Mouse (Mus musculus): ENCODE data around the gene Prss22.

The Prss22 gene

GRCm38 (mm10) chr17:23997901-23998300, at the start of gene Prss22:
Gene Prss22, minus strand, starts transcription at chr17:23998100.
- no peak for DNase-seq (ENCODE audit: low spot score)

GRCm38 (mm10) chr17:24046026-24046425, 48.1 kb upstream of the Prss22 start:
- no peak for DNase-seq (ENCODE audit: low spot score)

GRCm38 (mm10) chr17:24045608-24046007, 47.7 kb upstream of the Prss22 start:
- no peak for DNase-seq (ENCODE audit: low spot score)

DNA sequence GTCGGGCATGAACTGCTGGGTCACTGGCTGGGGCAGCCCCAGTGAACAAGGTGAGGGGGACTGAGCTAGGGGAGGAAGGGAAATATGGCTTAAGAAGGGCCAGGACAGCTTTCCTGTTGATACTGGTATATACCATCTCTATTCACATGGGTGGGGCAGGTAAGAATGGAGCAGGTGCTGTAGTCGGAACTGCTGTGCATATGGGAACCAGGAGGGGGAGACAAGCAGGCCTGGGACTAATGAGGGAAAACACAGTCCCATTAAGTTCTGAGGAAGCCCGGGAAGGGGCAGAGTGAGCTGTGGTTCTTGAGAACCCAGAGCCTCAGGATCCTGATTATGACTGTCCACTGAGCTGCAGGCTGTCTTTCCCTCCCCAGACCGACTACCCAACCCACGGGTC, 46.6 kb upstream of the Prss22 start:
- DNase-seq (ENCODE audit: low spot score): no peak

DNA sequence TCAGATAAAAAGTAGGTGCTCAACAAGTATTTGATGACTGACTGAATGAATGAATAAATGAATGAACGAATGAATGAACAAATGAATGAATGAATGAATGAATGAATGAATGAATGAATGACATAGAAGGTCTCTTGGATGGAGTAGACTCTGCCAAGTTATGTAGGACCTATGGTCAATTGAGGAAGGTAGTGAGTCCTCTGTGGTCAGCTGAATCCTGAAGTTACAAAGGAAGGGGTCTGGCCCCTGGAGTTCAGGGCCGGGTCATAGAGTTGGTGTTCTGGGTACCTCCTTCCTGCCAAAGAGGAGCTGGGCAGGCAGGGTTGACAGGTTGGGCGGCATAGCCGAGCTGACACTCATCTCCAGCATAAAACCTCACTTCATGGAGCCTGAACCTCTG, 39.9 kb upstream of the Prss22 start, which contains the start of gene Prss27:
Gene Prss27 (plus strand): TSS at position 301 of the 400 bp plus-strand sequence.
- no peak for DNase-seq (ENCODE audit: low spot score)

DNA sequence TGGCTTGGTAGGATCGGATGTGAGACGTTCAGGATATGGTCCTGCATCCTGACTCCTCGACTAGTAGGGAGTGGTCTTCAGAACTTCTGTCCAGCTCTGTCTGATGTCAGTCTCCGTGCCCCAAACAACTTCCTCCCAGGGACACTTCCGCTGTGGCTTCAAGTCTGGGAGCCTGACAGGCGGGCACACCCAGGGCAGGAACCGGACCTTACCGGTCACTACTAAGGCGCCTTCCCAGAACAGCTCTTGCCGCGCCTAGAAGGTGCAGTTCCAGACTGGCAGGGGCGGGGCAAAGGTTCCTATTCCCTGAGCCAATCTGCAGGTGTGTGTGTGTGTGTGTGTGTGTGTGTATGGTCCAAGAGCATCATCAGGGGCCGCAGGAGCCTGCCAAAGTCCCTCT, 39.5 kb upstream of the Prss22 start:
- no peak for DNase-seq (ENCODE audit: low spot score)

DNA sequence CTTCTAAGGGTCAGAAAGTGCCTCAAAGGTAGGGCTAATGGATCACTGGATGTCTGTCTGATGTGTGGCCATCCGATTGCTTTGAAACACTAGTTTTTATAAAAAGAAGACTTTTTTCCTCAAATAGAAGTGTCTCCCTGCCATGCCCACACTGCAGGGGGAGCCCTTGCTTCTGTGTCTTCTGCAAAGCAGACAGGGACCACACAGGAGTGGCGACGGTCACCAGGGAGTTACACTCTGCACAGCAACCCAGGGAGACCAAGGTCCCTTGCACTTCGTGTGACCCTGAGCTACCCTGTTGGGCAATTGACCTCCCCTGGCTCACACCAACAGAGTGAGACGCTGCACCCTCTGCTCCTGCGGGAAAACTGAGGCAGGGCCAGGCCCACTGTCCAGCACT, 39.1 kb upstream of the Prss22 start:
- DNase-seq (ENCODE audit: low spot score): no peak

DNA sequence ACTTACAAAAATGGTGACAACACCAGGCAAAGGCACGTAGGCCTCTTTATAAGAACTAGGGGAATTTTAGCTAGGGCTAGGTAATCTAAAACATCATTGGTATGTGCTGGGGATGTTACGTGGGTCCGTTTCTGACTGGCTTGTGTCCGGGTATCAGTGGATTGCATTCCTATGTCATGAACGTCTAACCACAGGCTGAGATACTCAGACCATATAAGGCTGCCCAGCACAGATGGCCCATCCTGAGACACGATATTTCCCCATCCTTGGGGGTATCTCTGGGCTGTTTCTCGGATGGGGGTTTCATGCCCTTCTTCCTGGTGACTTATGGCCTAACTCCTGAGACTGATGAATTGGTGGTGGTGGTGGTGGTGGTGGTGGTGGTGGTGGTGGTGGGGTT, 37.2 kb upstream of the Prss22 start:
- DNase-seq (ENCODE audit: low spot score): no peak

DNA sequence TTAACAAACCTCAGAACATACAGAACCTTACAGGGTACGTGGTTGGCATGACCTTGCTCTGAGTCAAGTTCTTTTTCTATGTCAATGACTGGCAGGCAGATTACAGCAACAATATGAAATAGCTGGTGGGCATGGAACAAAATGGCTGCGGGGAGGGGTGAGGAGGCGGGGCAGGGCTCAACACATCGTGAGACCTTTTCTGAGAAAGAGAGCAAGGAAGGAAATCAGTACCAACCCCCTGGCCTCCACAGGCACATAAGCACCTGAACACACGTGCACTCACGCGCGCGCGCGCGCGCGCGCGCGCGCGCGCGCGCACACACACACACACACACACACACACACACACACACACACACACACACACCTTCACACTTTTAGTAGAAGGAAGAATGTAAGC, 32.7 kb upstream of the Prss22 start:
- no peak for DNase-seq (ENCODE audit: low spot score)

GRCm38 (mm10) chr17:24029477-24029876, 31.6 kb upstream of the Prss22 start:
- DNase-seq (ENCODE audit: low spot score): no peak

- no peak for DNase-seq (ENCODE audit: low spot score)
These were observed 23.7 kb upstream of the Prss22 start for GRCm38 (mm10) chr17:24021375-24022199.

- DNase-seq (ENCODE audit: low spot score): no peak
These were observed 22.8 kb upstream of the Prss22 start for GRCm38 (mm10) chr17:24020696-24021095.

- DNase-seq (ENCODE audit: low spot score): peak; percentile 33
These were observed 17.8 kb upstream of the Prss22 start for GRCm38 (mm10) chr17:24015727-24016126.

GRCm38 (mm10) chr17:24014433-24014965, 16.6 kb upstream of the Prss22 start:
- no peak for DNase-seq (ENCODE audit: low spot score)

GRCm38 (mm10) chr17:24012921-24013320, 15.0 kb upstream of the Prss22 start:
- no peak for DNase-seq (ENCODE audit: low spot score)

DNA sequence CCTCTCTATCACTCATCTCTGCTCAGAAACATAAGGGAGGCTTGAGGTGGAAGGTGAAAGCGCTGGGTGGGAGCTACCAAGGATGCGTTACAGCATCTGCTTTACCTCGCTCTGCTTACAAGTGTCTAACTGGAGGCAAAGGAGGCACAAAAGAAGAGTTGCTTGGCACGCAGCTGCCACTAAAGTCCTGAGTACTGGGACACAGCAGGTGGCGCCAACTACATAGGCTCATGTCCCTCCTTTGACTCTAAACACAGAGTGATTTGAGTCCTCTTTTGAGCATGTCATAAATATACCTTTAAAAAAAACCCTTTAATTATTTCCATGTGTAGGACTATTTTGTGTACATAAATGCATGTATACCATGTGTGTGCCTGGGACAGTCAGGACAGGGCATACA, 11.7 kb upstream of the Prss22 start:
- no peak for DNase-seq (ENCODE audit: low spot score)

DNA sequence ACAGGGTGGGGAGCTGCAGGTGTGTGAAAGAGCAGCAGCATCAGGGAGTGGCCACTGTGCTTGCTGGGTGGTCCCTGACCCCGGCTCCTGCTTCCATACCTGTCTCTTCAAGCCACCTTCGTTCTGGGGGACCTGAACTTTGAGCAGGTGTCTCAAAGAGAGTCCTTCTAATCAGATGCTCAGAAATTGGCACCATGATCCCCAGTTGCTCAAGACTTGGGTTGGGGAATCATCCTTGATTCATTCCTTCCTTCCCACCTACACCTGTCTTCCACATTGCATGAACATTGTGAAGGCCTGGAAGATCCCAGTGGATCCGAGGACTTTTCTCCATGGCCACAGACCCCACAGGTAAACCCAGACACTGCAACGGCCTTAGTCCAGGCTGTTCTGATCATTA, 10.2 kb upstream of the Prss22 start:
- no peak for DNase-seq (ENCODE audit: low spot score)

DNA sequence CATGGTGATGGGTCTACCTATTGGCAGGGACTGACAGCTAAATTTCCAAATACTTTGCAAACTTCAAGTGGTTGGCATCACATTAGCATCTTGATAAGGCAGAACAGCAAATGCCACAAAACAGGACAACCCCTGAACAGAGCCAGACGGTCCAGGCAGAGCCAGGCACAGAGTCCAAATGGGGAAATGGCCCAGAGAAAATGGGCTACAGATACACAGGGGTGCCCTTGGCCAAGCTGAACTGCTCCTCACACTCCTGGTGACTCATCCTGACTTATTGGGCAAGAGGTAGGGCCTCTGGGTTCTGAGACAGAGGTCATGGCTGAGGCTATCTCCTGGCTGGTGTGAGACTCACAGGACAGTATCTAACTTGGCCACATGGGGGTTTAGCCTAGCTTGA, 9.5 kb upstream of the Prss22 start:
- DNase-seq (ENCODE audit: low spot score): no peak

GRCm38 (mm10) chr17:24006930-24007329, 9.0 kb upstream of the Prss22 start:
- no peak for DNase-seq (ENCODE audit: low spot score)

DNA sequence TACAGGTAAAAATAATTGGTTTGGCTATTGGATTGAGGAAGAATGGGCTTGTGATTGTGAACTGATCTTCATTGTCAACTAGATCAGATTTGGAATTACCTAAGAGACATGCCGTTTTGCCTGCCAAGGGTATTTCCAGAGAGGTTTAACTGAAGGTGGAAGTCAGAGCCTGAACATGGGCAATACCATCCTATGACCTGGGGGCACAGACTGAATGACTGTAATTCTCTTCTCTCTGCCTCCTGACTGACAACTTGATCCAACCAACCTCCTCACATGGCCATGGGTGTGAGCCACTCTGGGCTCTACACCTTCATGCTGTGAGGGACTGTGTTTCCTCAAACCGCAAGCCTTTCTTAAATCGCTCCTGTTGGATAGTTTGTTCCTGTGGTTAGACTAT, 7.1 kb upstream of the Prss22 start:
- DNase-seq (ENCODE audit: low spot score): no peak

DNA sequence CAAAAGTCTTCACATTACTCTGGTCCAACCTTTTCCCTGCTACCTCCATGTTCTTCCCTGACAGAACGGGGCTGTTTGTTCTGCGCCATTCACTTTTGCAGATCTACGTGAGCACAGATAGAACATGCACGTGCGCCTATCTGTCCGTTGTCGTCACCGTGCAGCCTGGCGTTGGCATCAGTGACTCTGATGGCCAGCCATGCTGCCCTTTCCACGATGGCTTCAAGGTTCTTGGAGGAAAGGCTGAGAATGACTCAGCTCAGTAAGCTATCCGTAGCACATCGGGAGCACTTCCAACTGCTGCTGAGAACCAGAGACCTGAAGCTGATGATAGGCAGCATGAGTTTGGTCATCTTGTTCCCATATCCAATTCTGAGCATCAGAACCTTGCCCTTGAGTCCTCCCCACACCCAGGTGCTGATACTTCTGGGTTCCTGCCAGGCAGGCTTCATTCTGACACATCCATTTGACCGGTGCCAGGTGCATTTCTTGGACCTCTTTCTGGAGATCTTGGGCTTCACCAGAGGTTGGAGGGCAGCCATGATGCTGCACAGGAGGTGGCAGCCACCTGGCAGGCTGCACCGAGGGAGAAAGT, 6.3 kb upstream of the Prss22 start:
- DNase-seq (ENCODE audit: low spot score): no peak

DNA sequence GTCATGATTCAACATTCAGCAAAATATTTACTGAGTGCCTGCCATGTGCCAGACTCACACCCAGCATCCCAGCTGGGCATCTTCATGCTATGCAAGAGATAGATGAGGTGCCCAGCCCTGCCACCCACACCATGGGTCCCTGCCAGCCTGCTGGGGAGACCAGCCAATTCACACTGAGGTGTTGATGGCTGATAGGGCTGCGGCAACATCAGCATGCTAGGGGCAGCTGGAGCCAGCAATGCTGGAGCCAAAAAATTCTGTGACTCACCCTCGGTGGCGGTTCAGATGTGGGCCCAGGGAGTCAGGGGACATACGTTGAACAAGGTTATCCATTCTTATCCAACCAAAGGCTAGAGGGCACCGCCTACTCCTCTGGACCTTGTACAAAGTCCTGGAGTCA, 2.5 kb upstream of the Prss22 start:
- DNase-seq (ENCODE audit: low spot score): no peak

DNA sequence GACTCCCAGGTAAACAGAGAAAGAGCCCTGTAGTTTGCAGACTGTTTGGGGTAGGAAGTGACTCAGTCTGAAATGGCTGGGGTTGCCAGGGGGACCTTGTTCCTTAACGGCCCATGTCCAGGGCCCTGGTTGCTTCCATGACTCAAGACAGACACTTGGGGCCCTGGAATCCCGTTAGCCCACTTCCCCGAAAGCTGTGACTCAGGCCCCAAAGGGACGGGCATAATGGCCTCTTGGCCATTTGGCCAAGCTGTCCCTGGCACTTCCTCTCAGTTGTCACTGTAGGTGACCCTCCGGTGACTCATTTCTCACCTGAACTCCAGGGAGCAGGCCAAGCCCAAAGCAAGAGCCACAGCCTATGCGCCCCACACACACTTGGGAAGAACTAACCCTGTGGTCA, 483 bp upstream of the Prss22 start:
- DNase-seq (ENCODE audit: low spot score): no peak

DNA sequence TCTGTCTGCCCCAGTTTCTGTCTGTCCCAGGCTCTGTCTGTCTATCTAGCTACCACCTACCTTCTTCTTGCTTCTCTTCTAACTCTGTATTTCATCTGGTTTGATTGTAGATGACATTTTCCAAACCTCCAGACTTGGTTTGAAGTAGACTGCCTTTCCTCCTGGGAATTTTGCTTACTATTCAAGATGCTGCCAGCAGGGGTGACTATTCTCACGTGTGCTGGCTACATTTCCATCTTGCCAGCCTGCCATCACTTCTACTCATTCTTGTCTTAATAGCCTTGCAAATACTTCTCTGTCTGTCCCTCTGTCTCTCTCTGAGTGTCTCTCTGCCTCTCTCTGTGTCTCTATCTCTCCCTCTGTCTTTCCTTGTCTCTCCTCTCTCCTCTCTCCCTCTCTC, 2.5 kb downstream of the Prss22 start:
- DNase-seq (ENCODE audit: low spot score): no peak
